Mouse (Mus musculus) inflammation-experienced regulatory T-cells, adult 16 weeks (primary cell): ENCODE measurements around the gene Dennd4c. TPM values are rescaled to one million over a fixed set of nuclear protein-coding genes. Genes with fewer than 3 reads are reported as not detected.

ENCODE experiments used
- polyA plus RNA-seq: library from polyadenylated mRNA; unstranded; fragments of 100-300 nt; shearing (Covaris generic); gene quantifications from one replicate; pipeline ENCODE4 v1.2.1, GENCODE M21; 2017

Dennd4c gene
- 10.0 TPM for polyA plus RNA-seq

DNA sequence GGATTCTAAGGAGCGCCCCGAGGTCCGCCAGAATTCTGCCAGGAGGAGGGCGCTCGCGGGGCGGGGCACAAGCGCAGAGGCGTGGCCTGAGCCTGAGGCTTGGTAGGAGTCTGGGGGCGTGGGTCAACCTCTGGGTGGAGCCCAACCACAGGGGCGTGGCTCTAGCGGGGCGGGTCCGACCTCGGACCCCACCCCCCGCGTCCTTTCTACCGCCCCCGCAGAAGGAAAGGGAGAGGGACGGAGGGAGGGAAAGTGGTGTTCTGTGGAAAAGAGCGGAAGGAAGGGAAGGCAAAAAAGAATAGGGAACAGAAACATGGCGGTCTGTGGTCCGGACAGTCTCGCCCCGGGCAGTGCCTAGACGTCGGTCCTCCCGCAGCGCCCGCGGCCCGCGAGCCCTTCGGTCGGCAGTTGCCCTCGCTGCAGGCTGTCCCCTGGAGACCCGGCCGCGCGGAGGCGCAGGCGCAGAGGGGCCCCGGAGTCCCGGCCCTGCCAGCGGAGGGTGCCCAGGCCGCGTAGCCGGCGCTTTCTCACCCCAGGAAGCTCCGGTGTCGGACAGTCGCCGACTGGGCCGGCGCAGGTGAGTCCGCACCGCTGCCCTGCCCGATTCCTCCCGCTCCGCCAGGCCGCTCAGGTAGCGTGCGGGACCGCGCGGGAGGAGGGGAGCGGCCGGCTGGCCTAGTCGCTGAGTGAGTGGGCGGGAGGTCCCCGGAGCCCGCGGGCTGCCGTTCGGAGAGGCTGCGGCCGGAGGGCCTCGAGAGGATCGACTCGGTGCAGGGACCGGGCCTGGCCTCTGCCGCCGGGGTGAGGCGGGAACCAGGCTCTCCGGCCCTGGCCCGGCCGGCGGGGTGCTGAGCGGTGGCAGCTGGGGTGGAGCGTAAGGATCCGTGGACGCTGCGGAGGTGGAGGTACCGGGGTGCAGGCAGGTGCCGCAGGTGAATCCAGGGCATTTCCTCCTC lies at the start of gene Dennd4c:
TSS of gene Dennd4c (plus strand) at position 220 of the 956 bp plus-strand sequence.

GRCm38 (mm10) chr4:86857113-86858069 lies 109.0 kb downstream of the Dennd4c start, which contains the start of gene Rps6:
Rps6 (minus strand) TSS chr4:86857412.

DNA sequence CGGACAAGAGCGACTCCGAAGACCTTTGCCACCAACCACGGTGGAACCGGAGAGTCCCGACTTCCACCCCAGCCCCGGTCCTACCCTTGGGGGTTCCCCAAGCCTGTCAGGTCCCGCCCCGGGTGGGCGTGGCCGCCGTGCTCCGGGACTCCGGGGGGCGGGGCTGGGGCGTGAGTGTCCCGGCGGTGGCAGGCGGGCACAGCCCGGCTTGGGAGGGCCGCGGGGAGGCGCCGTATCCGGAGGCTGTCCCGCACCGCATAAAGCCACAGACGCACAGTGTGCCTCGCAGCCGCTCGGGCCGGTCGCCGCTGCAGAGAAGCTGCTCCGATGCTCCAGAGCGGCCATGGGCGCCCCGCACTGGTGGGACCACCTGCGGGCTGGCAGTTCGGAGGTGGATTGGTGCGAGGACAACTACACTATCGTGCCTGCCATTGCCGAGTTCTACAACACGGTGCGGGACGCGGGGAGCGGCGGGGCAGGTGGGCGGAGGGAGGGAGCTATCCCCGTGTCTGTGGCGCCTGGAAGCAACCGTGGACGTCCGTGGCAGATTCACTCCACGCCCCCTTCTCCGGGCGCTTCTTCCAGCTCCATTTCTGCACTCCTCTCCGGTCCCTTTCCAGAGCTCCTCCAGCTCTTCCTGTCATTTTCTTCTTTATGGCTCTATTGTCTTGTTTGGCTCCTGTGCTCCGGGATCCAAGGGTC lies 125.9 kb downstream of the Dennd4c start, which contains the start of gene Acer2:
TSS of gene Acer2 (plus strand) at position 251 of the 702 bp plus-strand sequence.

Other genes with a start within 250 kb of the Dennd4c start
- gene Saxo1, start 190.2 kb upstream of the Dennd4c start, polyA plus RNA-seq: not detected
- gene Rraga, start 172.9 kb upstream of the Dennd4c start, polyA plus RNA-seq: 72.1 TPM
- 25.7 TPM for gene Haus6, start 136.5 kb upstream of the Dennd4c start, polyA plus RNA-seq
- gene Plin2, start 78.5 kb upstream of the Dennd4c start, polyA plus RNA-seq: 27.5 TPM
- 563 TPM for gene Rps6, start 108.9 kb downstream of the Dennd4c start, polyA plus RNA-seq
- gene Acer2, start 125.8 kb downstream of the Dennd4c start, polyA plus RNA-seq: 15.8 TPM